Mouse (Mus musculus) T-helper 2 cell (primary cell): ENCODE results near the gene Ntn3.

Experiments used
- in situ Hi-C: fragments of 300-600 bp; cut with MboI, MseI; formaldehyde crosslinking; loops from one replicate; pipeline ENCODE4 v1.15.1; 2025; ENCODE audit warnings: high pct_unique_total_duplicates

Ntn3 gene

GRCm38 (mm10) chr17:24191481-24191880 lies 17.9 kb downstream of the Ntn3 start:
- in situ Hi-C loops = no loop called here

- in situ Hi-C loops = no loop called here
Measured at GRCm38 (mm10) chr17:24190934-24191333, 18.4 kb downstream of the Ntn3 start.

GRCm38 (mm10) chr17:24174259-24174658 lies 35.1 kb downstream of the Ntn3 start:
- in situ Hi-C loops = no loop called here

GRCm38 (mm10) chr17:24173423-24173822 lies 35.9 kb downstream of the Ntn3 start:
- in situ Hi-C loops = no loop called here

GRCm38 (mm10) chr17:24171738-24172137 lies 37.6 kb downstream of the Ntn3 start:
- in situ Hi-C loops = no loop called here

GRCm38 (mm10) chr17:24170729-24171128 lies 38.6 kb downstream of the Ntn3 start:
- in situ Hi-C loops = no loop called here

GRCm38 (mm10) chr17:24170125-24170524 lies 39.2 kb downstream of the Ntn3 start:
- in situ Hi-C loops = no loop called here

GRCm38 (mm10) chr17:24169317-24170065 lies 39.8 kb downstream of the Ntn3 start, which contains the start of gene Atp6v0c:
Gene Atp6v0c, minus strand, starts transcription at chr17:24169702.
- in situ Hi-C loops = no loop called here

- in situ Hi-C loops = no loop called here
Measured at GRCm38 (mm10) chr17:24168590-24169277, 40.6 kb downstream of the Ntn3 start.

GRCm38 (mm10) chr17:24167891-24168505 lies 41.3 kb downstream of the Ntn3 start:
- in situ Hi-C loops = no loop called here

GRCm38 (mm10) chr17:24167120-24167519 lies 42.2 kb downstream of the Ntn3 start:
- in situ Hi-C loops = no loop called here

- in situ Hi-C loops = no loop called here
Measured at GRCm38 (mm10) chr17:24164566-24165259, 44.6 kb downstream of the Ntn3 start.

GRCm38 (mm10) chr17:24163176-24163962 lies 46.0 kb downstream of the Ntn3 start, which contains the start of gene Amdhd2:
Gene Amdhd2, minus strand, starts transcription at chr17:24163766.
- in situ Hi-C loops = no loop called here

GRCm38 (mm10) chr17:24162584-24163175 lies 46.7 kb downstream of the Ntn3 start:
- in situ Hi-C loops = no loop called here

GRCm38 (mm10) chr17:24161466-24161865 lies 47.9 kb downstream of the Ntn3 start:
- in situ Hi-C loops = no loop called here

GRCm38 (mm10) chr17:24157526-24157925 lies 51.8 kb downstream of the Ntn3 start:
- in situ Hi-C loops = no loop called here

- in situ Hi-C loops = no loop called here
Measured at GRCm38 (mm10) chr17:24157121-24157520, 52.2 kb downstream of the Ntn3 start.

GRCm38 (mm10) chr17:24156394-24156793 lies 52.9 kb downstream of the Ntn3 start:
- in situ Hi-C loops = no loop called here

GRCm38 (mm10) chr17:24155742-24156141 lies 53.6 kb downstream of the Ntn3 start:
- in situ Hi-C loops = no loop called here

GRCm38 (mm10) chr17:24154463-24154862 lies 54.9 kb downstream of the Ntn3 start:
- in situ Hi-C loops = no loop called here
